Mouse (Mus musculus) T-helper 17 cell (primary cell): ENCODE data around the gene Adam25.
"Not testable (repeated sequence)": the region's sequence is repeated elsewhere in the genome, so short reads cannot be mapped to it uniquely, and the experiment has no call there.

Experiments used
- in situ Hi-C, 2 experiments: fragments of 300-600 bp; cut with MboI, MseI; formaldehyde crosslinking; loops; 1 replicate in 1 of 2; 2 replicates in 1 of 2; pipeline ENCODE4 v1.15.1; 2025; ENCODE audit warnings: high pct_unique_total_duplicates in 2 of 2

Adam25 gene

GRCm38 (mm10) chr8:40751908-40752307, at the start of gene Adam25:
Gene Adam25 (plus strand): TSS chr8:40752208.
- in situ Hi-C loops: loop anchor here in 1 of 2 experiments (5.0 kb wide), 1 partner anchor 40 kb away; the partner anchor contains the start of gene Adam20

- in situ Hi-C loops: not testable (repeated sequence)
These were observed 36.6 kb upstream of the Adam25 start for GRCm38 (mm10) chr8:40715406-40715805.

- in situ Hi-C loops: no loop called here
These were observed 36.0 kb upstream of the Adam25 start for GRCm38 (mm10) chr8:40715986-40716385.

GRCm38 (mm10) chr8:40783320-40783719, 31.3 kb downstream of the Adam25 start:
- in situ Hi-C loops: no loop called here

GRCm38 (mm10) chr8:40792973-40793372, 41.0 kb downstream of the Adam25 start, which contains the start of gene Adam20:
Gene Adam20 (plus strand): TSS chr8:40793273.
- in situ Hi-C loops: loop anchor here in 1 of 2 experiments (5.0 kb wide), 1 partner anchor 41 kb away; the partner anchor contains the start of gene Adam25

GRCm38 (mm10) chr8:40803379-40804079, 51.5 kb downstream of the Adam25 start:
- in situ Hi-C loops: loop anchor here in 1 of 2 experiments (10.0 kb wide), 1 partner anchor 369 kb away; no protein-coding TSS in a partner anchor
